In genomic region chr2:90915516-90915915, GRCm38 (mm10) we compare ENCODE assay signal across 12 mouse cellular contexts. TPM values are rescaled to one million over a fixed set of nuclear protein-coding genes. Genes with fewer than 3 reads are reported as not detected.
A peak's percentile ranks its signal among the peaks of the same experiment; 100 is the strongest.
DNase-seq lines count a peak whose midpoint lies in the region; ATAC-seq lines count a peak whose summit lies in the region.
"Had no signal": no experiment of that assay in that cellular context is flagged by ENCODE, and none has a peak within 500 bp of the region (broad histone marks: within the 10 kb centered on the region; RNA-seq: fewer than 3 reads in every experiment).

No protein-coding gene starts in this region.

- no peaks in the 10 kb centered on the region for H3K9me3 ChIP-seq in heart, embryonic 14.5 days (ENCODE audit: control insufficient read depth, low read length)
- no peaks in the 10 kb centered on the region for H3K9me3 ChIP-seq in midbrain, embryonic 13.5 days
- H3K9me3 ChIP-seq in midbrain, embryonic 11.5 days (ENCODE audit: control insufficient read depth, low read length), result no peaks in the 10 kb centered on the region
- H3K9me3 ChIP-seq in liver, embryonic 11.5 days (ENCODE audit: control insufficient read depth, low read length), result no peaks in the 10 kb centered on the region
- no peaks in the 10 kb centered on the region for H3K9me3 ChIP-seq in stomach, embryonic 16.5 days (replicated peaks; ENCODE audit: control insufficient read depth, low read length)

- peaks cover 40% of the 10 kb centered on the region for H3K36me3 ChIP-seq in heart, embryonic 14.5 days (ENCODE audit: control insufficient read depth, insufficient read depth, low read length)
- peaks cover 34% of the 10 kb centered on the region for H3K36me3 ChIP-seq in midbrain, embryonic 13.5 days
- H3K36me3 ChIP-seq in midbrain, embryonic 11.5 days (ENCODE audit: control insufficient read depth, insufficient read depth, low read length), result peaks cover 8% of the 10 kb centered on the region; the same call in 1 of the 2 replicates
- H3K36me3 ChIP-seq in liver, embryonic 11.5 days (ENCODE audit: control insufficient read depth, insufficient read depth, low read length), result peaks cover 25% of the 10 kb centered on the region
- H3K36me3 ChIP-seq in stomach, embryonic 16.5 days (ENCODE audit: control insufficient read depth, insufficient read depth, low read length), result no peaks in the 10 kb centered on the region

- H3K4me2 ChIP-seq in heart, embryonic 14.5 days (ENCODE audit: low read length), result peak overlapping the region; percentile 73
- H3K4me2 ChIP-seq in midbrain, embryonic 13.5 days (replicated peaks), result peak overlapping the region; percentile 71
- H3K4me2 ChIP-seq in midbrain, embryonic 11.5 days, result no peak overlapping the region
- peak overlapping the region; percentile 92 for H3K4me2 ChIP-seq in liver, embryonic 11.5 days
- H3K4me2 ChIP-seq in stomach, embryonic 16.5 days (ENCODE audit: low read depth, low read length), result peak overlapping the region; percentile 91; the same call in 1 of the 2 replicates

- intact Hi-C loops in heart, postnatal 14 days (cut with DNase I), result no loop called here

- H3K4me1 ChIP-seq in heart, embryonic 14.5 days (ENCODE audit: control insufficient read depth in 2 of 2, insufficient read depth in 2 of 2, low read length in 2 of 2), result peaks cover 4 to 31% of the 10 kb centered on the region in 2 experiments
- peaks cover 28% of the 10 kb centered on the region for H3K4me1 ChIP-seq in midbrain, embryonic 13.5 days (replicated peaks)
- peaks cover 8% of the 10 kb centered on the region; the same call in 1 of the 2 replicates for H3K4me1 ChIP-seq in midbrain, embryonic 11.5 days (ENCODE audit: control insufficient read depth, insufficient read depth, low read length)
- peaks cover 9% of the 10 kb centered on the region for H3K4me1 ChIP-seq in liver, embryonic 11.5 days (replicated peaks; ENCODE audit: control insufficient read depth, insufficient read depth, low read length)
- peaks cover 12% of the 10 kb centered on the region for H3K4me1 ChIP-seq in stomach, embryonic 16.5 days (ENCODE audit: control insufficient read depth, insufficient read depth, low read length)

- 96% methylated on average over 1 of the region's 1 CpGs for WGBS in heart, embryonic 14.5 days
- WGBS in midbrain, embryonic 13.5 days, result 75% methylated on average over 1 of the region's 1 CpGs
- 90% methylated on average over 1 of the region's 1 CpGs for WGBS in midbrain, embryonic 11.5 days
- WGBS in liver, embryonic 11.5 days, result 85% methylated on average over 1 of the region's 1 CpGs
- WGBS in stomach, embryonic 16.5 days, result 46% methylated on average over 1 of the region's 1 CpGs

- H3K27me3 ChIP-seq in heart, embryonic 14.5 days (ENCODE audit: control insufficient read depth, insufficient read depth, low read length), result no peaks in the 10 kb centered on the region
- H3K27me3 ChIP-seq in midbrain, embryonic 13.5 days, result no peaks in the 10 kb centered on the region
- no peaks in the 10 kb centered on the region for H3K27me3 ChIP-seq in midbrain, embryonic 11.5 days (ENCODE audit: control insufficient read depth, insufficient read depth, low read length)
- H3K27me3 ChIP-seq in liver, embryonic 11.5 days (replicated peaks; ENCODE audit: control insufficient read depth, insufficient read depth, low read length), result no peaks in the 10 kb centered on the region
- H3K27me3 ChIP-seq in stomach, embryonic 16.5 days (ENCODE audit: control insufficient read depth, insufficient read depth, low read length), result no peaks in the 10 kb centered on the region

- peak overlapping the region; percentile 27; the same call in 1 of the 2 replicates for H3K9ac ChIP-seq in heart, embryonic 14.5 days (ENCODE audit: low read length)
- peak overlapping the region; percentile 94; the same call in 1 of the 2 replicates for H3K9ac ChIP-seq in midbrain, embryonic 13.5 days (replicated peaks)
- no peak overlapping the region for H3K9ac ChIP-seq in midbrain, embryonic 11.5 days (ENCODE audit: low read length)
- H3K9ac ChIP-seq in liver, embryonic 11.5 days (ENCODE audit: low read depth, low read length), result peak overlapping the region; percentile 34; the same call in 1 of the 2 replicates
- H3K9ac ChIP-seq in stomach, embryonic 16.5 days (ENCODE audit: low read length), result 0 out of 2 replicates have a peak overlapping the region, but pooled peaks have one; percentile 99

- ATAC-seq in heart, embryonic 14.5 days (ENCODE audit: insufficient number of reproducible peaks, insufficient read depth, low FRiP score, low read depth), result no peak
- no peak for ATAC-seq in midbrain, embryonic 13.5 days
- ATAC-seq in midbrain, embryonic 11.5 days (ENCODE audit: low FRiP score), result no peak
- no peak for ATAC-seq in liver, embryonic 11.5 days (replicated peaks; ENCODE audit: low FRiP score)
- no peak for ATAC-seq in stomach, embryonic 16.5 days (ENCODE audit: insufficient read depth, low FRiP score)

- DNase-seq in heart, adult 11 months, result no peak
- no peak for DNase-seq in midbrain, embryonic 11.5 days (ENCODE audit: low spot score, missing footprints)
- DNase-seq in liver, embryonic 11.5 days (ENCODE audit: low spot score), result no peak
- no peak for DNase-seq in left cerebral cortex, adult 18-20 months (ENCODE audit: low spot score in 2 of 2)
- DNase-seq in heart, postnatal 14 days, result no peak
- DNase-seq: gastrocnemius, postnatal 36 days; kidney, adult 8-10 months; left cerebral cortex, postnatal 4 days; thymus, postnatal 25 days had no signal

- no peak overlapping the region for H3K27ac ChIP-seq in heart, embryonic 14.5 days (replicated peaks in 1 of 2; ENCODE audit: control insufficient read depth in 1 of 2, insufficient read depth in 1 of 2, low read depth in 2 of 2, low read length in 2 of 2)
- no peak overlapping the region for H3K27ac ChIP-seq in midbrain, embryonic 13.5 days
- no peak overlapping the region for H3K27ac ChIP-seq in midbrain, embryonic 11.5 days (ENCODE audit: low read depth, low read length)
- no peak overlapping the region for H3K27ac ChIP-seq in liver, embryonic 11.5 days (ENCODE audit: low read depth, low read length)
- H3K27ac ChIP-seq in stomach, embryonic 16.5 days (ENCODE audit: low read length), result no peak overlapping the region

- H3K4me3 ChIP-seq in heart, embryonic 14.5 days (ENCODE audit: control insufficient read depth in 1 of 2, insufficient read depth in 1 of 2, low read depth in 1 of 2, low read length in 2 of 2), result no peak overlapping the region
- H3K4me3 ChIP-seq in midbrain, embryonic 13.5 days (replicated peaks), result no peak overlapping the region
- no peak overlapping the region for H3K4me3 ChIP-seq in midbrain, embryonic 11.5 days (ENCODE audit: low read depth, low read length)
- peak overlapping the region; percentile 87; the same call in 1 of the 2 replicates for H3K4me3 ChIP-seq in liver, embryonic 11.5 days (ENCODE audit: low read depth, low read length)
- no peak overlapping the region for H3K4me3 ChIP-seq in stomach, embryonic 16.5 days (replicated peaks; ENCODE audit: low read length)

RNA-seq across cellular contexts. Expression of gene Ndufs3, which starts 10.9 kb away (rescaled TPM):
- 410 and 423 TPM in 2 replicates for polyA plus RNA-seq in heart, embryonic 14.5 days (2014; fragmentation: Nextera tagmentation; extraction: Ambion mirVana)
- polyA plus RNA-seq in midbrain, embryonic 13.5 days (2015; fragmentation: Nextera tagmentation; extraction: Ambion mirVana), result 210 TPM in 2 replicates
- 200 and 204 TPM in 2 replicates for polyA plus RNA-seq in midbrain, embryonic 11.5 days (2014; fragmentation: Nextera tagmentation; extraction: Ambion mirVana)
- 223 and 236 TPM in 2 replicates for polyA plus RNA-seq in liver, embryonic 11.5 days (2014; fragmentation: Nextera tagmentation; extraction: Ambion mirVana)
- 221 and 234 TPM in 2 replicates for polyA plus RNA-seq in stomach, embryonic 16.5 days (2015; fragmentation: Nextera tagmentation; extraction: Ambion mirVana)
- 100 to 1,000 TPM; 253 to 266 TPM for total RNA-seq in left cerebral cortex, adult 18-20 months (2021)
- total RNA-seq in heart, postnatal 14 days (2021), result 100 to 1,000 TPM; 752 to 790 TPM

RNA-seq across cellular contexts. Expression of gene Kbtbd4, which starts 11.0 kb away (rescaled TPM):
- 20.6 and 24.8 TPM in 2 replicates for polyA plus RNA-seq in heart, embryonic 14.5 days (2014; fragmentation: Nextera tagmentation; extraction: Ambion mirVana)
- 63.1 and 64.2 TPM in 2 replicates for polyA plus RNA-seq in midbrain, embryonic 13.5 days (2015; fragmentation: Nextera tagmentation; extraction: Ambion mirVana)
- 45.3 and 48.8 TPM in 2 replicates for polyA plus RNA-seq in midbrain, embryonic 11.5 days (2014; fragmentation: Nextera tagmentation; extraction: Ambion mirVana)
- polyA plus RNA-seq in liver, embryonic 11.5 days (2014; fragmentation: Nextera tagmentation; extraction: Ambion mirVana), result 32.6 and 34.4 TPM in 2 replicates
- 29.7 and 32.4 TPM in 2 replicates for polyA plus RNA-seq in stomach, embryonic 16.5 days (2015; fragmentation: Nextera tagmentation; extraction: Ambion mirVana)
- total RNA-seq in left cerebral cortex, adult 18-20 months (2021), result 10 to 100 TPM; 48.0 to 57.1 TPM
- total RNA-seq in heart, postnatal 14 days (2021), result 10 to 100 TPM; 19.3 to 22.6 TPM

RNA-seq across cellular contexts. Expression of gene Celf1, which starts 24.7 kb away (rescaled TPM):
- 76.6 and 79.1 TPM in 2 replicates for polyA plus RNA-seq in heart, embryonic 14.5 days (2014; fragmentation: Nextera tagmentation; extraction: Ambion mirVana)
- 137 and 140 TPM in 2 replicates for polyA plus RNA-seq in midbrain, embryonic 13.5 days (2015; fragmentation: Nextera tagmentation; extraction: Ambion mirVana)
- 99.8 and 103 TPM in 2 replicates for polyA plus RNA-seq in midbrain, embryonic 11.5 days (2014; fragmentation: Nextera tagmentation; extraction: Ambion mirVana)
- polyA plus RNA-seq in liver, embryonic 11.5 days (2014; fragmentation: Nextera tagmentation; extraction: Ambion mirVana), result 78.1 and 90.5 TPM in 2 replicates
- 74.3 and 81.5 TPM in 2 replicates for polyA plus RNA-seq in stomach, embryonic 16.5 days (2015; fragmentation: Nextera tagmentation; extraction: Ambion mirVana)
- total RNA-seq in left cerebral cortex, adult 18-20 months (2021), result 100 to 1,000 TPM; 132 to 148 TPM
- 10 to 100 TPM; 87.1 to 89.0 TPM for total RNA-seq in heart, postnatal 14 days (2021)

RNA-seq across cellular contexts. Expression of gene C1qtnf4, which starts 29.9 kb away (rescaled TPM):
- 19.4 and 22.2 TPM in 2 replicates for polyA plus RNA-seq in heart, embryonic 14.5 days (2014; fragmentation: Nextera tagmentation; extraction: Ambion mirVana)
- polyA plus RNA-seq in midbrain, embryonic 13.5 days (2015; fragmentation: Nextera tagmentation; extraction: Ambion mirVana), result 18.1 and 27.3 TPM in 2 replicates
- polyA plus RNA-seq in midbrain, embryonic 11.5 days (2014; fragmentation: Nextera tagmentation; extraction: Ambion mirVana), result 12.3 and 13.1 TPM in 2 replicates
- 6.6 and 6.9 TPM in 2 replicates for polyA plus RNA-seq in liver, embryonic 11.5 days (2014; fragmentation: Nextera tagmentation; extraction: Ambion mirVana)
- polyA plus RNA-seq in stomach, embryonic 16.5 days (2015; fragmentation: Nextera tagmentation; extraction: Ambion mirVana), result 5.3 and 5.7 TPM in 2 replicates
- 100 to 1,000 TPM; 275 to 295 TPM for total RNA-seq in left cerebral cortex, adult 18-20 months (2021)
- total RNA-seq in heart, postnatal 14 days (2021), result 1 to 10 TPM; 4.3 to 6.3 TPM
